18 mouse cellular contexts compared by ENCODE assay signal in the genomic region with DNA sequence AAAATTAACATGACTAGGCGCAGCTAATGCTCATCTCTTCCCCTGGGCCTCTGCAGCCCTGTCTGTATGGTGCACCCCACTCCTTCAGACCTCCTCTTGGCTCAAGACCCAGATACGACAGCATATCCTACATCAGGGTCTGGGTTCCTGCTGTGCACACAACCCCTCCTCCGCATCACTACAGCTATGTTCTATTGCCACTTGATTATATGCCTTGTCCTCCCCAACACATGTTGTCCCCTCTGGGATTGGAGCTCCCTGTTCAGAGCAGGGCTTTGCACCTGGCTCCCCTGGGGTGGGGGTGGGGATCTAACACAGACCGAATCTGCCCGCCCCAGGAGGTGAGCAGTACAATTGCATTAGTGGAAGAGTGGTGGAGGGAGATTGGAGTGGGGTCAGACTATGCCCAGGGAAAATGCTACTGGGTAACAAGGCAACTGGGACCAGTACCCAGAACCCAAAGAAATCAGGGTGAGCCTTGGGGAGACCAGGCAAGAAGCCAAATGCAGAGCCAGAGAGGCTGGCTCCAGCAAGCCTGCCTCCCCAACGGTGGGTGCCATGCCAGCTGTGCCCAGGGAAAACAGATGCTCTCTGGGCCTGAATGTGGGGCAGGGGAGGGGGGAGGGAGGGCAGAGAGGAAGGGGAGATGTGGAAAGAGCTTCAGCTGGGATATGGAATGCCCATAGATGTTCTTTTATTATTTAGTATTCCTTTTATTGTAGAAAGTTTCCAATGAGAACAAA. TPM values are rescaled to one million over a fixed set of nuclear protein-coding genes. Genes with fewer than 3 reads are reported as not detected.
A peak's percentile ranks its signal among the peaks of the same experiment; 100 is the strongest.
DNase-seq lines count a peak whose midpoint lies in the region; ATAC-seq and TF ChIP-seq lines count a peak whose summit lies in the region.
"Had no signal": no experiment of that assay in that cellular context is flagged by ENCODE, and none has a peak within 500 bp of the region (broad histone marks: within the 10 kb centered on the region; RNA-seq: fewer than 3 reads in every experiment).

No protein-coding gene starts in this region.

- H3K27me3 ChIP-seq in neural tube, embryonic 12.5 days (replicated peaks): no peaks in the 10 kb centered on the region
- no peaks in the 10 kb centered on the region for H3K27me3 ChIP-seq in forebrain, postnatal 0 days (ENCODE audit: insufficient read depth, low read length)
- no peaks in the 10 kb centered on the region for H3K27me3 ChIP-seq in midbrain, embryonic 13.5 days
- H3K27me3 ChIP-seq: limb, embryonic 12.5 days; liver, embryonic 13.5 days; lung, embryonic 15.5 days; stomach, embryonic 15.5 days had no signal

- H3K9me3 ChIP-seq in neural tube, embryonic 12.5 days: no peaks in the 10 kb centered on the region
- H3K9me3 ChIP-seq in forebrain, postnatal 0 days (ENCODE audit: low read length): no peaks in the 10 kb centered on the region
- no peaks in the 10 kb centered on the region for H3K9me3 ChIP-seq in midbrain, embryonic 13.5 days
- H3K9me3 ChIP-seq: limb, embryonic 12.5 days; liver, embryonic 13.5 days; lung, embryonic 15.5 days; stomach, embryonic 15.5 days had no signal

- 52% methylated on average over 6 of the region's 6 CpGs for WGBS in neural tube, embryonic 12.5 days
- WGBS in forebrain, postnatal 0 days: 44% methylated on average over 6 of the region's 6 CpGs
- WGBS in midbrain, embryonic 13.5 days: 42% methylated on average over 6 of the region's 6 CpGs

- ATAC-seq in neural tube, embryonic 12.5 days (ENCODE audit: low FRiP score, low read depth): peak; percentile 23
- peak; percentile 66 for ATAC-seq in forebrain, postnatal 0 days
- peak; percentile 31; the same call in 1 of the 2 replicates for ATAC-seq in midbrain, embryonic 13.5 days
- no peak for ATAC-seq in erythroblast, adult 5-6 weeks (replicated peaks; ENCODE audit: low FRiP score, poor library complexity, severe bottlenecking)

- no peak overlapping the region for H3K4me2 ChIP-seq in neural tube, embryonic 12.5 days (replicated peaks)
- H3K4me2 ChIP-seq in forebrain, postnatal 0 days (ENCODE audit: low read depth): no peak overlapping the region
- no peak overlapping the region for H3K4me2 ChIP-seq in midbrain, embryonic 13.5 days (replicated peaks)
- H3K4me2 ChIP-seq: limb, embryonic 12.5 days; liver, embryonic 13.5 days; lung, embryonic 15.5 days; stomach, embryonic 15.5 days had no signal

- H3K9ac ChIP-seq in neural tube, embryonic 12.5 days: no peak overlapping the region
- H3K9ac ChIP-seq in forebrain, postnatal 0 days: no peak overlapping the region
- no peak overlapping the region for H3K9ac ChIP-seq in midbrain, embryonic 13.5 days (replicated peaks)
- H3K9ac ChIP-seq: limb, embryonic 12.5 days; liver, embryonic 13.5 days; lung, embryonic 15.5 days; stomach, embryonic 15.5 days had no signal

- H3K4me1 ChIP-seq in neural tube, embryonic 12.5 days: peaks cover 24% of the 10 kb centered on the region
- no peaks in the 10 kb centered on the region for H3K4me1 ChIP-seq in forebrain, postnatal 0 days (ENCODE audit: insufficient read depth)
- peaks cover 35% of the 10 kb centered on the region for H3K4me1 ChIP-seq in midbrain, embryonic 13.5 days (replicated peaks)
- H3K4me1 ChIP-seq: limb, embryonic 12.5 days; liver, embryonic 13.5 days; lung, embryonic 15.5 days; stomach, embryonic 15.5 days had no signal

- H3K4me3 ChIP-seq in neural tube, embryonic 12.5 days: no peak overlapping the region
- no peak overlapping the region for H3K4me3 ChIP-seq in forebrain, postnatal 0 days (ENCODE audit: low read depth, low read length)
- H3K4me3 ChIP-seq in midbrain, embryonic 13.5 days (replicated peaks): no peak overlapping the region
- H3K4me3 ChIP-seq: erythroblast, embryonic 14.5 days; limb, embryonic 12.5 days; liver, embryonic 13.5 days; lung, embryonic 15.5 days; stomach, embryonic 15.5 days had no signal

- no peak for DNase-seq in neural tube, embryonic 10.5 days (ENCODE audit: extremely low spot score, low spot score)
- peak; percentile 55 for DNase-seq in forebrain, postnatal 0 days
- no peak for DNase-seq in layer of hippocampus, postnatal 25 days (ENCODE audit: extremely low spot score in 1 of 2, low spot score in 1 of 2)
- DNase-seq in layer of hippocampus, postnatal 14 days (ENCODE audit: low spot score in 2 of 2): no peak
- DNase-seq: cerebellum, adult 8-10 months; liver, embryonic 13.5 days; thymus, adult 2 months had no signal

- no peak for TF ChIP-seq CTCF in forebrain, postnatal 0 days (IDR thresholded peaks at IDR 0.05; ENCODE audit: low read depth)

- H3K36me3 ChIP-seq in neural tube, embryonic 12.5 days: no peaks in the 10 kb centered on the region
- no peaks in the 10 kb centered on the region for H3K36me3 ChIP-seq in forebrain, postnatal 0 days (ENCODE audit: insufficient read depth)
- H3K36me3 ChIP-seq in midbrain, embryonic 13.5 days: no peaks in the 10 kb centered on the region
- H3K36me3 ChIP-seq: limb, embryonic 12.5 days; liver, embryonic 13.5 days; lung, embryonic 15.5 days; stomach, embryonic 15.5 days had no signal

- peak overlapping the region; percentile 42; the same call in 1 of the 2 replicates for H3K27ac ChIP-seq in neural tube, embryonic 12.5 days
- H3K27ac ChIP-seq in forebrain, postnatal 0 days (ENCODE audit: low read depth, low read length): peak overlapping the region; percentile 40; the same call in 1 of the 2 replicates
- peak overlapping the region; percentile 44 for H3K27ac ChIP-seq in midbrain, embryonic 13.5 days
- H3K27ac ChIP-seq: limb, embryonic 12.5 days; liver, embryonic 13.5 days; lung, embryonic 15.5 days; macrophage; stomach, embryonic 15.5 days had no signal

RNA-seq across cellular contexts. Expression of gene Mfng, which starts 22.5 kb away (rescaled TPM):
- 65.3 and 72.9 TPM in 2 replicates for polyA plus RNA-seq in neural tube, embryonic 12.5 days (2016; fragmentation: Nextera tagmentation; extraction: Ambion mirVana)
- total RNA-seq in forebrain, postnatal 0 days (2014; rRNA removed): 6.4 and 11.4 TPM in 2 replicates
- 16.0 and 16.8 TPM in 2 replicates for polyA plus RNA-seq in forebrain, postnatal 0 days (2015; fragmentation: Nextera tagmentation; extraction: Ambion mirVana)
- polyA plus RNA-seq in midbrain, embryonic 13.5 days (2015; fragmentation: Nextera tagmentation; extraction: Ambion mirVana): 83.0 and 93.7 TPM in 2 replicates
- 1 to 10 TPM; 5.5 to 6.6 TPM for total RNA-seq in layer of hippocampus, postnatal 25 days (2021)
- total RNA-seq in layer of hippocampus, postnatal 14 days (2021): 1 to 10 TPM; 7.9 to 8.3 TPM
- total RNA-seq in erythroblast, adult 5-6 weeks (2015; ENCODE audit: low replicate concordance): 0.38 and 1.7 TPM in 2 replicates
- total RNA-seq in erythroblast, adult 5-6 weeks (2017; ENCODE audit: low replicate concordance): 0.17 and 0.98 TPM in 2 replicates

RNA-seq across cellular contexts. Expression of gene Elfn2, which starts 32.2 kb away (rescaled TPM):
- 1.9 and 2.0 TPM in 2 replicates for polyA plus RNA-seq in neural tube, embryonic 12.5 days (2016; fragmentation: Nextera tagmentation; extraction: Ambion mirVana)
- total RNA-seq in forebrain, postnatal 0 days (2014; rRNA removed): 33.9 and 51.6 TPM in 2 replicates
- 8.1 and 10.1 TPM in 2 replicates for polyA plus RNA-seq in forebrain, postnatal 0 days (2015; fragmentation: Nextera tagmentation; extraction: Ambion mirVana)
- 3.0 and 3.3 TPM in 2 replicates for polyA plus RNA-seq in midbrain, embryonic 13.5 days (2015; fragmentation: Nextera tagmentation; extraction: Ambion mirVana)
- total RNA-seq in layer of hippocampus, postnatal 25 days (2021): 100 to 1,000 TPM; 175 to 188 TPM
- 100 to 1,000 TPM; 161 to 171 TPM for total RNA-seq in layer of hippocampus, postnatal 14 days (2021)
- not detected in 2 replicates for total RNA-seq in erythroblast, adult 5-6 weeks (2015; ENCODE audit: low replicate concordance)
- total RNA-seq in erythroblast, adult 5-6 weeks (2017; ENCODE audit: low replicate concordance): 0.09 TPM in 1 of 2 replicates, not detected in the other
- total RNA-seq: monocyte, adult 5-6 weeks had no signal
- polyA plus RNA-seq: heart, embryonic 14.5 days; macrophage had no signal

RNA-seq across cellular contexts. Expression of gene Card10, which starts 52.1 kb away (rescaled TPM):
- 2.8 and 3.4 TPM in 2 replicates for polyA plus RNA-seq in neural tube, embryonic 12.5 days (2016; fragmentation: Nextera tagmentation; extraction: Ambion mirVana)
- 0.57 and 0.77 TPM in 2 replicates for total RNA-seq in forebrain, postnatal 0 days (2014; rRNA removed)
- polyA plus RNA-seq in forebrain, postnatal 0 days (2015; fragmentation: Nextera tagmentation; extraction: Ambion mirVana): 1.2 and 1.7 TPM in 2 replicates
- 1.0 and 1.2 TPM in 2 replicates for polyA plus RNA-seq in midbrain, embryonic 13.5 days (2015; fragmentation: Nextera tagmentation; extraction: Ambion mirVana)
- total RNA-seq in layer of hippocampus, postnatal 25 days (2021): 1 to 10 TPM; 5.0 to 5.5 TPM
- 1 to 10 TPM; 4.8 to 4.9 TPM for total RNA-seq in layer of hippocampus, postnatal 14 days (2021)
- 0.58 TPM in 1 of 2 replicates, not detected in the other for total RNA-seq in erythroblast, adult 5-6 weeks (2015; ENCODE audit: low replicate concordance)
- total RNA-seq in erythroblast, adult 5-6 weeks (2017; ENCODE audit: low replicate concordance): 0.56 TPM in 1 of 2 replicates, not detected in the other
- total RNA-seq: hematopoietic stem cell, adult 5-6 weeks had no signal
- polyA plus RNA-seq: macrophage had no signal

Comparison
In these comparisons a context has a peak if more than half of its experiments do, and no peak if none do; other contexts are left out.
1. RNA of gene Elfn2, which starts 32.2 kb away (total RNA-seq): 175 to 188 TPM in layer of hippocampus, postnatal 25 days, 161 to 171 TPM in layer of hippocampus, postnatal 14 days and 33.9 to 51.6 TPM in forebrain, postnatal 0 days; 0.09 TPM in erythroblast, adult 5-6 weeks; every median in the first group is over 10 times any median in the second.
2. Peak in every context shown above with its lines, with median percentiles within 50 percentile points of each other: H3K27ac ChIP-seq.